Mouse (Mus musculus) urinary bladder, postnatal 36 days (tissue): Measurements from ENCODE around the gene Gm42517.

ENCODE experiments used
- DNase-seq, 2 experiments: peaks; one replicate each; pipeline ENCODE4 v3.0.0; 2022; ENCODE audit warnings: low spot score in 2 of 2, mixed read lengths in 1 of 2

Gene Gm42517

GRCm38 (mm10) chr5:108349511-108350148 lies 18.1 kb downstream of the Gm42517 start:
- DNase-seq, result no peak

DNA sequence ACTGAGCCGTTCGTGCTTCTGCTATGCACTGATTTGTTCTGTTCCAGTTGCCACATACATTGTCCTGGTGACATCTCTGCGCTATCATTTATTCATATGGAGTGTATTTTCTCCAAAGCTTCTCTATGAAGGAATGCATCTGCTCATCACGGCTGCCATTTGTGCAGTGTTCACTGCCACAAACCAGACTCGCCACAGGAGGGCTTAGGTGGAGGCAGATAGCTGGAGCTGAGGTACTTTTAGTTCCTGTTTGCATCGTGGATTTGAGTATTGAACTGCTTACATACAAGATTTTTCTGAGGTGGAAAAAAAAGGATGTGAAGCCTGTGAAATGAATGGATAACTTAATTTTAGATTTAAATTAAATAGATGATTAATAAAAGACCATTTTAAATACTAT lies 19.9 kb downstream of the Gm42517 start:
- no peak for DNase-seq

GRCm38 (mm10) chr5:108345313-108346071 lies 22.2 kb downstream of the Gm42517 start:
- no peak for DNase-seq

DNA sequence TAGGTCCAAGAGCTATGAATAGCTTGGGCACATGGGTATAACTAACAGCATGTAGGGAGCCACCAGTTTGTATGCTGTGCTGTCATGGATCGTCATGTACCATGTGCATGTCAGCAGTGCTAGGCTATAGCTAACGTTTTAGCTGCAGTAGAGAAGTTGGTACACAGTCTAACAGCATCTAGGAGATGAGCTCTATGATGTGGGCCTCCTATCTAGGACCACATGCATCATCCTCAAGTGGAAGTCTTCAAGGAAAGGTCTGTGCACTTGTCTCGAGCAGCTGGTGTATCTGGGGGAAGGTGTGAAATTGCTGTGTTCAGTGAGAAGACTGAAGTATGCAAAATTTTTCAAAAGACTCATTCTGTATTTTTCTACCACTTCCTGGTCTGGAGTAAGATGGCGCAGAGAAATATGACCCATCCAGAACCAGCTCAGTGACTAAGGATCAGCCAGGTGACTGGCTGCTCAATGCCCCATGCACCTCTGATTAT lies 24.0 kb downstream of the Gm42517 start:
- no peak for DNase-seq

DNA sequence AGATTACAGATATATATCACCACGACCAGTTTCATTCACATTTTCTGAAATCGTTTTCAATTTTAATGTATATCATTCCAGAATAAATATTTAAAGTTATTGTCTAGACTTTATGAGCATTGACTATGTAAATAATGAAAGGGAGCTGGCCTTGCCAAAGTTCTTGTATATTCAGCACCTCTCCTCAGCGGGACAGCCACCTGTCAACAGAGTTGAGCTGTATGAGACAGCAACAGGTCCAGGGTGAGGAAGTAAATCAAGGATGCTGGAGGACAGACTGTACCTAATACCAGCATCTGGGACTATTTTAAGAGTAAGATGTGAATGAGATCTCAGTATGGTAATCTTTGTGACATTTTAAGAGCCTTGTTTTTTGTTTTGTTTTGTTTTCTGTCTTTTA lies 29.7 kb downstream of the Gm42517 start:
- no peak for DNase-seq

DNA sequence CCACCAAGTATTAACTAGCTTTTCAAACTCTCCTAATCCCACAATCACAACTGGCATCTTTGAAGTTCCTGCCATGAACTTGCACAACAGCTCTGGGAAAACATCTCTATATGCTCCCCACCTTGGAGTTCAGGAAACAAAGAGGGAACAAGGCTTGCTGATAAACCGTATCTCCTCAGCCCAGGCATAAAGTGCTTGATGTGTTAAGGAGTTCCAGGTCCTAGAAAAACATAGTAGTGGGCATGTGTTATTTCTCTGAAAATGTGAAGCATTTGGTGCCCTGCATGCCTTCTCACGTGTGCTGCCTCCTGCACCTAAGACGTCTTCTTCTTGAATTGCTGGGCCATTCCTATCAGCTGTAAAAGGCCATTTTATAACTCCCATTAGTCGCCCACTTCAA lies 30.3 kb downstream of the Gm42517 start:
- DNase-seq, result no peak

DNA sequence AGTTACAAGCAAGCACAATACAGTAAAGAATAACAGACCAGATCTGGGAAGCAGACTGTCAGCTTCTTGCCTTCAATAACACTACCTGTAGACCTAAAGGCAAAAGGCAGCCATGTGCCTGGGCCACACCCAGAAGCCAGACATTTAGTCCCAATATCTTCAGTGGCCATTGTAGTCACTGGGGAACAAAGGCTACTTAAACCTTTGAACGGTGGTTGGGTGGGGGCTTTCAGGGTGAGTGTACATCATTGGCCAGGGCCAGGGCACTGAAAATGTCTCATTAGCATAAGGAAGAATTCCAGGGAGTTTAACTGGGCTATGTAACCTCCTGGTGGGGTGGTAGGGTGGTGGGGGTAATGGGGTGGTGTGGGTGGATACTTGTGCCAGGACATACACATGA lies 36.7 kb downstream of the Gm42517 start:
- no peak for DNase-seq
